9 mouse cellular contexts compared by ENCODE assay signal in the genomic region with DNA sequence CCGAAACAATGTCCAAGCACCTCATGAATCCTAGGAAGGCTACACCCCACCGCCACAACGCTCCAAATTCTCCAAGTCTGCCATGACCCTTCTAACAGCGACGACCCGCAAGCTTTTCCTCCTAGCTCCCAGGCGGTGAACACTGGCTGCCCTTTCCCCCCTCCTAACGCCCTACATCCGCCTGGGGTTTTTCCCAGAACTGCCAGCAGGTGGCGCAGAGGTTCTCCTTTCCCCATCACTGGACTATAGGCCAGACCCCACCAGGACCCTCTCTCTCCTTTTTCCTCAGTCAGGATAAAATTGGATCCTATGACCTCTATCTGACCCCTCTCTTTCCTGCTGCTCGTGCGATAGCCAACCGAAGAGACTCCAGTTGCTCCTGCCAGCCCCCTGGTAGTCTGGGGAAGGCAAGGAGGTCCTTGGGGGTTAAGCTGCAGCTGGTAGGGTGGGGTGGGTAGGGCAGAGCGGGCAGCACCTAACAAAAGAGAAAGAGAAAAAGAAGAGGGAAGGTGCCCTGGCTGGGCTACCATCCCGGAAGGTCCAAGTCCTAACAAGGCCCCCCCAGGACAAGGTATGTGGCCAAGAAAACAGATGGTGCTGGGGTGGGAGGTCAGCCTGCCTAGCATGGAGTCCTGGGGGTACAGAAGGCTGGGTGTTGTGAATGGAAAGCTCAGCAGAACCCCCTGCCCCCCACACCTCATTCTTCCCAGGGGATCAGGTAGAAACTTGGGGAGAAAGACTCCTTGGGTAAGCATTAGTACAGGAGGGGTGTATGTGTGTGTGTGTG. TPM values are rescaled to one million over a fixed set of nuclear protein-coding genes. Genes with fewer than 3 reads are reported as not detected.
DNase-seq lines count a peak whose midpoint lies in the region; ATAC-seq lines count a peak whose summit lies in the region.
"Had no signal": no experiment of that assay in that cellular context is flagged by ENCODE, and none has a peak within 500 bp of the region (broad histone marks: within the 10 kb centered on the region; RNA-seq: fewer than 3 reads in every experiment).

No protein-coding gene starts in this region.

- 8% methylated on average over 15 of the region's 15 CpGs for WGBS in lung, embryonic 16.5 days

- peak; percentile 65 to 67 for DNase-seq in CD8-positive naive resting alpha-beta T cell, adult 2 months (ENCODE audit: low read depth in 2 of 2, low spot score in 2 of 2)
- DNase-seq in adrenal gland, postnatal 10 days = peak; percentile 87
- peak; percentile 91 for DNase-seq in embryo, embryonic 11 days
- DNase-seq in heart, adult 8-10 months (ENCODE audit: low spot score) = peak; percentile 66
- DNase-seq in kidney, adult 8-10 months = peak; percentile 53 to 74
- DNase-seq in retina, adult 2 months (ENCODE audit: low read depth, low spot score) = peak; percentile 61
- DNase-seq in urinary bladder, postnatal 25 days (ENCODE audit: low spot score) = peak; percentile 72

- H3K27me3 ChIP-seq in lung, embryonic 16.5 days (ENCODE audit: control insufficient read depth, insufficient read depth, low read depth, low read length) = peaks cover 34% of the 10 kb centered on the region

- H3K27ac ChIP-seq in lung, embryonic 16.5 days (ENCODE audit: low read length) = no peak overlapping the region

- H3K4me2 ChIP-seq in lung, embryonic 16.5 days (ENCODE audit: low read depth, low read length) = peak overlapping the region; percentile 31; the same call in 1 of the 2 replicates

- peaks cover 12% of the 10 kb centered on the region for H3K4me1 ChIP-seq in lung, embryonic 16.5 days (replicated peaks; ENCODE audit: control insufficient read depth, insufficient read depth, low read length)

- 0 out of 2 replicates have a peak, but pooled peaks have one; percentile 43 for ATAC-seq in lung, embryonic 16.5 days (ENCODE audit: low read depth)

- H3K9ac ChIP-seq in lung, embryonic 16.5 days (ENCODE audit: low read length) = no peak overlapping the region

- no peaks in the 10 kb centered on the region for H3K9me3 ChIP-seq in lung, embryonic 16.5 days (ENCODE audit: control insufficient read depth, low read length)

- H3K36me3 ChIP-seq in lung, embryonic 16.5 days (ENCODE audit: control insufficient read depth, insufficient read depth, low read length) = no peaks in the 10 kb centered on the region

- H3K4me3 ChIP-seq in lung, embryonic 16.5 days (ENCODE audit: low read length) = no peak overlapping the region

RNA-seq across cellular contexts. Expression of a gene that starts 1.8 kb away (rescaled TPM):
- 10 to 100 TPM; 19.5 to 34.9 TPM for total RNA-seq in adrenal gland, postnatal 10 days (2021)
- 100 to 1,000 TPM; 334 to 410 (median 360) TPM for total RNA-seq in heart, adult 8-10 months (2022)
- 2.2 and 2.9 TPM in 2 replicates for polyA plus RNA-seq in lung, embryonic 16.5 days (2015; fragmentation: Nextera tagmentation; extraction: Ambion mirVana)

RNA-seq across cellular contexts. Expression of a gene that starts 13.2 kb away (rescaled TPM):
- total RNA-seq in adrenal gland, postnatal 10 days (2021) = 1 to 10 TPM; 3.6 to 7.8 TPM
- under 1 TPM in 3 of 4 experiments, not detected in 1; 0.22 to 0.44 (median 0.33) TPM for total RNA-seq in heart, adult 8-10 months (2022)
- polyA plus RNA-seq in lung, embryonic 16.5 days (2015; fragmentation: Nextera tagmentation; extraction: Ambion mirVana) = 2.6 and 2.8 TPM in 2 replicates

RNA-seq across cellular contexts. Expression of a gene that starts 29.6 kb away (rescaled TPM):
- total RNA-seq in adrenal gland, postnatal 10 days (2021) = not detected
- not detected for total RNA-seq in heart, adult 8-10 months (2022)
- 16.3 and 17.7 TPM in 2 replicates for polyA plus RNA-seq in lung, embryonic 16.5 days (2015; fragmentation: Nextera tagmentation; extraction: Ambion mirVana)
- total RNA-seq: layer of hippocampus, adult 18-20 months had no signal

RNA-seq across cellular contexts. Expression of a gene that starts 54.5 kb away (rescaled TPM):
- total RNA-seq in adrenal gland, postnatal 10 days (2021) = 10 to 100 TPM; 26.9 to 29.6 TPM
- total RNA-seq in heart, adult 8-10 months (2022) = 10 to 100 TPM in 3 of 4 experiments, 1 to 10 TPM in 1; 8.2 to 15.2 (median 12.1) TPM
- polyA plus RNA-seq in lung, embryonic 16.5 days (2015; fragmentation: Nextera tagmentation; extraction: Ambion mirVana) = 15.4 and 15.8 TPM in 2 replicates

RNA-seq across cellular contexts. Expression of a gene that starts 54.6 kb away (rescaled TPM):
- total RNA-seq in adrenal gland, postnatal 10 days (2021) = 10 to 100 TPM; 63.8 to 68.1 TPM
- total RNA-seq in heart, adult 8-10 months (2022) = 10 to 100 TPM; 24.9 to 35.0 (median 29.2) TPM
- 58.5 and 61.2 TPM in 2 replicates for polyA plus RNA-seq in lung, embryonic 16.5 days (2015; fragmentation: Nextera tagmentation; extraction: Ambion mirVana)

Comparison
In these comparisons a context has a peak if more than half of its experiments do, and no peak if none do; other contexts are left out.
1. RNA of a gene that starts 1.8 kb away (total RNA-seq): 334 to 410 TPM in heart, adult 8-10 months; 19.5 to 34.9 TPM in adrenal gland, postnatal 10 days; every median in the first group is over 4 times any median in the second.
2. Peak in every context shown above with its lines, with median percentiles within 50 percentile points of each other: DNase-seq.